Mouse (Mus musculus): ENCODE data around the gene Zfhx2.

DNA sequence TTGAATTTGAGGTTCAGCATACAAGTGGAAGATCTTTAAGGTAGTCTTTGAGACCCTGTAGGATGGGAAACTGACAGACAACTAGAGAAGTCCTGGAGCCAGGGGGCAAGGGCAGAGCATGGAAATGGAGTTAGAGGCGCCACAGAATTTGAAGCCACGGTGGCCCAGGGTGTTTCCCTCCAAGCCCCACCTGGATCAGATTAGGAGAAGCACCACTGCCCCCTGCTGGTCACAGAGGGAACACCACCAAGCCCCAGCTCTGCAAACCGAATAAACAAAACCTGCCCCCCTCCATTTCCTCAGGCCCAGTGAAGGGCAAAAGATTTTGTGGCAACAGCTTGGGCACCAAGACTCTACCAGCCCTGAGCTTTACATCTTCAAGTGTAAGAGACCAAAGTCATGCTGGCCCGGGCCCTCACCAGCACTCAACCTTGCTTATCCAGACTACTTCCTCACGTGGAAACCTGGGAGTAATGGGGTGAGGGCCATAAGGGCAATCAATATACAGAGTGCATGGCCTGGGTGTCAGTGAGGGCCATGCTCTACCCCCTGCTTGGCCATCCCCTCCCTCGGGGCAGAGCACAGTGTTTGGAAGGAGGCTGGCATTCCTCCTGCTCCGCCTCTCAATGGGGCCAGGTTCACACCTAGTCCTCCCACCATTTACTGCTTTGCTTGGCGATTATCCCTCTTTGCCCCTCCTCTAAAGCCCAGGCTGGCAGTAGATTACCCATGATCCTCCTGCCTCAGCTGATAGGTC is 12.7 kb downstream of the Zfhx2 start:
- TF ChIP-seq CTCF (IDR thresholded peaks at IDR 0.05; ENCODE audit: low read depth, low read length) (no peak), EP300 (IDR thresholded peaks at IDR 0.05; ENCODE audit: insufficient read depth, low read depth, low read length) (no peak), POLR2A (IDR thresholded peaks at IDR 0.05; ENCODE audit: insufficient read depth, low read length) (no peak)

Measured in ES-Bruce4 (cell line).